Mouse (Mus musculus) stomach, postnatal 0 days (tissue): Measurements from ENCODE around the gene Sept9.

Source experiments
- CTCF ChIP-seq: IDR thresholded peaks from 2 replicates; pipeline ENCODE4 v1.5.1; 2016; ENCODE audit warnings: antibody characterized with exemption, low read depth, mild to moderate bottlenecking, moderate library complexity
- EP300 ChIP-seq: optimal IDR thresholded peaks from 2 replicates; pipeline ENCODE3; 2016; ENCODE audit warnings: antibody characterized with exemption

GRCm38 (mm10) chr11:117154088-117154815 is 45.2 kb upstream of the Sept9 start:
- TF ChIP-seq CTCF (peak; percentile 63), EP300 (no peak)
